Mouse (Mus musculus): ENCODE data around the gene Asphd1.

DNA sequence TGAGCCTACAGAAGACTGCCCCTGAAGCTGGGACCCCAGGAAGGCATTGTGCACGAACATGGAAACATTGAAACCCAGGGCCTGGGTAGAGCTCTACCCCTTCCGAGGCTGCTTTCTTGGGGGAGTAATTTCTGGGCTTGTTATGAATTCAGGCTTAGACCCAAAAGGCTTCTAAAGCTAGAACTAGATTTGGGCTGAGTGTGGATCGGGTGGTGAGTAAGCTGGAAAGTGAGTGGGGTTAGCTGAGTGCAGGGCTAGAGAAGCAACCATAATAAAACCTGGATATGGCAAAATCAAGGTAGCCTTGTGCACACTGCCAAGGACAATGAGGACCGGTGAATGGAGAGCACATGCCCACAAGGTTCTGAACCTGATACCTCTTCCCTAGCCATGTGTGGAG lies 12.6 kb upstream of the Asphd1 start:
- TF ChIP-seq CTCF (IDR thresholded peaks at IDR 0.05; ENCODE audit: extremely low read depth, insufficient read depth, insufficient read length, insufficient replicate concordance): no peak
- TF ChIP-seq POLR2A (IDR thresholded peaks at IDR 0.05; ENCODE audit: low read depth, low read length): no peak
